ENCODE assay signal across 22 mouse cellular contexts in genomic region chr4:75969961-75970360, GRCm38 (mm10).
"Had no signal": no experiment of that assay in that cellular context is flagged by ENCODE, and none has a peak within 500 bp of the region (broad histone marks: within the 10 kb centered on the region; RNA-seq: fewer than 3 reads in every experiment).

No protein-coding gene starts in this region.

- DNase-seq: cerebellum, adult 2 months; cerebellum, adult 8-10 months; cerebellum, adult 9-10 months; cerebellum, adult 9-11 months; cerebellum, postnatal 10 days; cerebellum, postnatal 14 days; cerebellum, postnatal 25 days; cerebellum, postnatal 36 days; embryo, embryonic 11 days; forebrain, postnatal 0 days; gastrocnemius, adult 2 months; gastrocnemius, postnatal 10 days; gastrocnemius, postnatal 14 days; gastrocnemius, postnatal 25 days; gastrocnemius, postnatal 36 days; heart, adult 11 months; heart, adult 18-20 months; heart, adult 2 months had no signal

- ATAC-seq: forebrain, embryonic 13.5 days; forebrain, embryonic 14.5 days; forebrain, embryonic 15.5 days; forebrain, embryonic 16.5 days; forebrain, postnatal 0 days had no signal
